Mouse (Mus musculus): ENCODE results near the gene Vmn2r37.
"Not testable (repeated sequence)": the region's sequence is repeated elsewhere in the genome, so short reads cannot be mapped to it uniquely, and the experiment has no call there.

Vmn2r37 gene

GRCm38 (mm10) chr7:9223553-9223952 is at the start of gene Vmn2r37:
Gene Vmn2r37 (minus strand): TSS chr7:9223653.
- not testable (repeated sequence) for DNase-seq (ENCODE audit: low spot score)
